Mouse (Mus musculus): ENCODE measurements around the gene Cacng1.

Cacng1 gene

DNA sequence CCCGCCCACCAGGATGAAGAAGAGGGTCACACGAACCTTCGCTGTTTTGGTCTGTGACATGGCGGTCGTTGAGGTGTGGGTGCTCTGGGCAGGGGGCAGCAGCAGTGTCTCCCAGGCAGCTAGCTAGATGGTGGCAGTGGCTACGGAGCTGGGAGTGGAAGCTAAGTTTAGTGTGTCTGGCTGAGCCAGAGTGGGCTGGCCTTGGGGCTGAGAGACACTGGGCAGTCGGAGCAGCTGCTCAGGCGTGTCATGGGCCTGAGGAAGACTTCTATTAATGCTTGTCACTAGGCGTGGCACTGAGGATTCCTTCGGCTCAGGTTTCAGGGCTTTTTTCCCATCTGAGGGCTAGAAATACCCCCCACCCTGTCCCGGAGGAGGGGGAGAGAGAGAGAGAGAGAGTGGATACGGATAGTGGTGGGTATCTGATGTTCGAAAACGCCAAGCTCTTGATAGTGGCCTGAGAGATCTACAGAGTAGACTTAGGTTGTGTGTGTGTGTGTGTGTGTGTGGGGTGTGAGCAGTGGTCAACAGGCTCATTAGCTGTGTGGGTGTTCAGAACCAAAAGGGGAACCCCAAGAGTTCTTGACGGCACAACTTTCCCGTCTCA is at the start of gene Cacng1:
Cacng1 (minus strand) TSS at position 191 of the 607 bp plus-strand sequence.
- no peak for DNase-seq (ENCODE audit: low read depth, low spot score)

- no peak for DNase-seq (ENCODE audit: low read depth, low spot score)
Observed at GRCm38 (mm10) chr11:107762688-107763460, 46.6 kb upstream of the Cacng1 start.

- DNase-seq (ENCODE audit: low read depth, low spot score) = no peak
Observed at GRCm38 (mm10) chr11:107761790-107762500, 45.6 kb upstream of the Cacng1 start.

- no peak for DNase-seq (ENCODE audit: low read depth, low spot score)
Observed at GRCm38 (mm10) chr11:107760001-107760400, 43.7 kb upstream of the Cacng1 start.

- DNase-seq (ENCODE audit: low read depth, low spot score) = no peak
Observed at GRCm38 (mm10) chr11:107759516-107759915, 43.2 kb upstream of the Cacng1 start.

- no peak for DNase-seq (ENCODE audit: low read depth, low spot score)
Observed at GRCm38 (mm10) chr11:107749114-107749513, 32.8 kb upstream of the Cacng1 start.

DNA sequence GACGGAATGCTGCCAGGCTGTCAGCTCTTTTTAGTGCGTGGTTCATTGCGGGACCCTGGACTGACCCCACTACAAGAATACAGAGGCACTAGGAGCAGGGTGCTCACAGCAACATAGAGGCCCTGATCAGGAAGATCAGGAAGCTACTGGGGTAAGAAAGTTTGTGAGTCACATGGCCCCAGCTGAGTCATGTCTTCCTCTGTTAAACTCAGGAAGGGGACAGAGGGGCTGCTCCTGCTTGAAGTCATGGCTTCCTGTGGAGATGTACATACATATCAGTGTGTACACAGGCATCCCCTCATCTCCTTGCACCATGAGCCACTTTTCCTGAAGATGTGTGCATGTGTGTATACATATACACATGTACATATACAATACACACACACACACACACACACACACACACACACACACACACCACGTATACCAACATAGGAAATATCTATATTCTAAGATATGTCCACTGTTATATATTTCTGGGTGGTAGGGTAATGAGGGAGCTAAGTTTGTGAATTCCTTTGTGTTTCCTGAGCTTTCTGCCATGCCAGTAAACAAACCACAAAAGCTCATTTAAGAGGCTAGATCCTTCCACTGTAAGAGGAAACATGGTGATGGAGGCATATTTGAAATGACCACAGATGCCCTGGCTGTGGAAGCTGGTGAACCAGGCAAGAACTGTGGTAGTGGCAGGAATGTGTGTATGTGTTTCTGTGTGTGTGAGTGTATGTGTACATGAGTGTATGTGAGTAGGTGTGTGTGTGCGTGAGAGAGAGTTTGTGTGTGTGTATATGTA is 32.1 kb upstream of the Cacng1 start:
- no peak for DNase-seq (ENCODE audit: low read depth, low spot score)

- DNase-seq (ENCODE audit: low read depth, low spot score) = no peak
Observed at GRCm38 (mm10) chr11:107743100-107743499, 26.8 kb upstream of the Cacng1 start.

- no peak for DNase-seq (ENCODE audit: low read depth, low spot score)
Observed at GRCm38 (mm10) chr11:107738418-107739099, 22.2 kb upstream of the Cacng1 start.

DNA sequence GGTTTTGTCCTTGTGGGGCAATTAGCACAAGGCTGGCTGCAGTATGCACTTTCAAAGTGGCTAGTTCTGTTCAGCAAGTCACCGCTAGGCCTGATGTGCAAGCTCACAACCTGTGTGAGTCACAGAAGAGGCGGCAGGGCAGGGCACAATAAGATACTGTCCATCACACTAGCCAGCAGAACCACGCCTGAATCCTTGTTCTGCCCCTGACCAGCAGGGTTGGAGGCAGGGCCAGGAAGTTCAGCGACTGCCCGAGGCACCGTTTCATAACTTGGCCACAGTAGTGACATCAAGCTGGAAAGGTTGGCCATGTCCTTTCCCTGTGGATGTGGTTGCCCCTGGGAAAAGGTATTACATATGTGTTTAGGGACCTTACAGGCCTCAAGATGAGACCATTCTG is 21.6 kb upstream of the Cacng1 start:
- DNase-seq (ENCODE audit: low read depth, low spot score) = no peak

DNA sequence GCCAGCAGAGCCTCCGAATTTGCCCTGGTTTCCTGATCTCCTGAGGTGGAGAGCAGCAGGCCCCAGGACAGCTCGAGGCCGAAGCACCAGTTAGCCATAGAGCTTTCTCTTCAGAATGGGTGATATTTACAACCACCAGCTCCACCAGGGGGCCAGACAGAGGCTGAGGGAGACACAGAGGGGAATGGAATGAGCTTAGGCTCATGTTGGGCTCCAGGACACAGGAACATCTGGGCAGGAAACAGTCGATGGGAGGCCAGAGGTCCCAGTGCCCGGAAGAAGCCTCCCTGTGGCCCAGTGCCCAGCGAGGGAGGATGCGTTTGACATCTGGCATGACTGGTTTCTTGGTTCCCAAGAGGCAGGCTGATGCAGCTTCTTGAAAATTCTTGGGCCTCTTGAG is 17.8 kb upstream of the Cacng1 start:
- DNase-seq (ENCODE audit: low read depth, low spot score) = no peak

- no peak for DNase-seq (ENCODE audit: low read depth, low spot score)
Observed at GRCm38 (mm10) chr11:107731498-107731897, 15.2 kb upstream of the Cacng1 start.

- no peak for DNase-seq (ENCODE audit: low read depth, low spot score)
Observed at GRCm38 (mm10) chr11:107730940-107731339, 14.6 kb upstream of the Cacng1 start.

GRCm38 (mm10) chr11:107729141-107729540 is 12.8 kb upstream of the Cacng1 start:
- no peak for DNase-seq (ENCODE audit: low read depth, low spot score)

DNA sequence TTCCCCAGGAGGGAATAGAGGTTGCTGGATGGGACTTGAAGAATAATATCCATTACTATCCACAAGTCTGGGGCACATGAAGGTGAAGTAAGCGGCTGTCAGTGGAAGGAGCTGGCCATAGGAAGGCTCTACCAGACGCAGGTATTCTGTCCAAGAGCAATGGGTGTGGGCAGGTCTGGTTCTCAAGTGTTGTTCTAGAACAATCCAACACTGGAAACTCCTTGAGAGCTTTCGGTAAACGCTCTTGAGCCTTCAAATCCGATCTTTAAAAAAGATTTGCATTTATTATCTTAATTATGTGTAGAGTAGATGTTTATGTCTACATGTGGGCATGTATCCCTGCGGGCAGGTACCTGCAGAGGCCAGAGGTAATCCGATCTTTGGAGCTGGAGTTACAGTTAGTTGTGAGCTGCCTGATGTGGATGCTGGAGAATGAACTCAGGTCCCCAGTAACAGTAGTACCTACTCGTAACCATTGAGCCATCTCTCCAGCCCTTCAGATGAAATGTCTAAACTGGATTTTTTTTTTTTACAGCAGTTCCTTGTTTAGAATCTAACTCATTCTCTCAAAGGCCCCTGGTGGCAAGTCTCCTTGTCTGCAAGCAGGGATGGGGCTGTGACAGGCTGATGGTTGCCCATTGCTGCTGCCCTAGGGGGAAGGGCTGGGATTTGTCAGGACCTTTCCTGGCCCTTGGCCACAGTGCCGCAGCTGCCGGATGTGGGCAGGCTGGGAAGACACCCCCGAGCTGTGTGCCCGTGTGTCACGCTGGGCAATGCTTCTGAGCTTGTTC is 11.9 kb upstream of the Cacng1 start:
- no peak for DNase-seq (ENCODE audit: low read depth, low spot score)

DNA sequence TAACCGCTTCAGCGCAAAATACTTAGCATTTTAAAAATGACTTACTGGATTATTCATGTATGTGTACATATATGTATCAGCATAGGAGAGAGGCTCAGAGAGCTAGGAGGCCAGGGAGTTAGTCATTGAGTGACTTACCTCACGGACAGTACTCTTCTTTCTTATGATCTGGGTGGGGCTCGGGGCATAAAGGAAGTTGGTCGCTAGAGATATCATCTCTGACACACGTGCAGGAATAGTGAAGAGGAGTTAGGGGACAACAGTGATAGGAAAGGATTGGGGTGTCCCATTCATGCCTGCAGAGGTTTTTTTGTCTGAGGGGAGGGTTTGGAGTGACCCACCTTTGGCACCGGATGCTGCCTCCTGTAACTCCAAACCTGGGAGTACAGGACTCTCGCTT is 8.3 kb upstream of the Cacng1 start:
- DNase-seq (ENCODE audit: low read depth, low spot score) = no peak

- no peak for DNase-seq (ENCODE audit: low read depth, low spot score)
Observed at GRCm38 (mm10) chr11:107721057-107721456, 4.7 kb upstream of the Cacng1 start.

- no peak for DNase-seq (ENCODE audit: low read depth, low spot score)
Observed at GRCm38 (mm10) chr11:107720264-107721021, 4.1 kb upstream of the Cacng1 start.

GRCm38 (mm10) chr11:107714368-107714767 is 2.0 kb downstream of the Cacng1 start:
- no peak for DNase-seq (ENCODE audit: low read depth, low spot score)

DNA sequence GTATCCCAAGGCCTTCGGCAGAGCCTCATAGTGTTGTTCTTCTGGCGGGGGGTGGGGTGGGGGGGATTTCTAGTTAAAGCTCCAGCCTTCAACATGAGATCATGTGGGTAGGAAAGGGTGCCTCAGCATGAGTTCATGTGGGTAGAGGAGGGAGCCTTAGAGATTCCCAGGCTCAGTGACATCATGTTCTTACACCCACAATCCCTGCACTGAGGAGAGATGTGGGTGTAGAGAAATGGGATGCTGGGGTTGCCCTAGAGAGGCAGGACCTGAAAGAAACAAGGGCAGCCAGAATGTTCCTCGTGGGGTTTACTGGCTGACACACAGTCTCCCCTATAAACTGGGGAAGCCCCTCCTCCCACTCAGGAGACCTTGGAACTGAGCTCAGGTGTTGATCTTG is 5.9 kb downstream of the Cacng1 start:
- no peak for DNase-seq (ENCODE audit: low read depth, low spot score)
